ENCODE assay signal across 24 mouse cellular contexts in the genomic region with DNA sequence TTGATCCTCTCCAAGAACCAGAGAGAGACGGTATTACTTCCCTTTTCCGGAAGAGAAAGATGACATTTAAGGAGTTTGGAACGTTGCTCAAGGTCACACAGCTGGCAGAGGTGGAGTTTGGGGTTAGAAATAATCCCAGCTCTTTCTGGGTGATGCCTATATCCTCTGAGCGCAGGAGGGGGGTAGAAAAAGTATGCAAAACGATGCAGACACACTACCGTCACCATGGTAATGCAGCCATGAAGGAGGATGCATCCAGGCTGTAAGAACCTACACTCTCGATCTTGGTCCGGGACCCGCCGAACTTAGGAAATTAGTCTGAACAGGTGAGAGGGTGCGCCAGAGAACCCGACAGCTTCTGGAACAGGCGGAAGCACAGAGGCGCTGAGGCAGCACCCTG. TPM values are rescaled to one million over a fixed set of nuclear protein-coding genes. Genes with fewer than 3 reads are reported as not detected.
"Had no signal": no experiment of that assay in that cellular context is flagged by ENCODE, and none has a peak within 500 bp of the region (broad histone marks: within the 10 kb centered on the region; RNA-seq: fewer than 3 reads in every experiment).

No protein-coding gene starts in this region.

- H3K4me2 ChIP-seq: lung, embryonic 15.5 days; midbrain, embryonic 11.5 days; midbrain, embryonic 13.5 days; midbrain, embryonic 15.5 days; neural tube, embryonic 12.5 days; stomach, embryonic 15.5 days had no signal

- H3K9me3 ChIP-seq: lung, embryonic 15.5 days; midbrain, embryonic 13.5 days; midbrain, embryonic 15.5 days; neural tube, embryonic 12.5 days; stomach, embryonic 15.5 days had no signal

- H3K4me1 ChIP-seq: lung, embryonic 15.5 days; megakaryocyte, embryonic 14.5 days; midbrain, embryonic 13.5 days; midbrain, embryonic 15.5 days; neural tube, embryonic 12.5 days; stomach, embryonic 15.5 days had no signal

- H3K4me3 ChIP-seq: lung, embryonic 15.5 days; megakaryocyte, embryonic 14.5 days; midbrain, embryonic 13.5 days; midbrain, embryonic 15.5 days; neural tube, embryonic 12.5 days; stomach, embryonic 15.5 days had no signal

- H3K36me3 ChIP-seq: lung, embryonic 15.5 days; midbrain, embryonic 13.5 days; midbrain, embryonic 15.5 days; neural tube, embryonic 12.5 days; stomach, embryonic 15.5 days had no signal

- H3K9ac ChIP-seq: lung, embryonic 15.5 days; midbrain, embryonic 13.5 days; midbrain, embryonic 15.5 days; neural tube, embryonic 12.5 days; stomach, embryonic 15.5 days had no signal

- H3K27me3 ChIP-seq: lung, embryonic 15.5 days; megakaryocyte, embryonic 14.5 days; midbrain, embryonic 13.5 days; midbrain, embryonic 15.5 days; neural tube, embryonic 12.5 days; stomach, embryonic 15.5 days had no signal

- DNase-seq: lung, adult 2 months; lung, postnatal 14 days; lung, postnatal 36 days; right cerebral cortex, postnatal 14 days; thymus, adult 18-20 months; thymus, postnatal 14 days; thymus, postnatal 36 days had no signal

- H3K27ac ChIP-seq: lung, embryonic 15.5 days; macrophage; midbrain, embryonic 13.5 days; midbrain, embryonic 15.5 days; neural tube, embryonic 12.5 days; stomach, embryonic 15.5 days; stomach, postnatal 0 days had no signal

- ATAC-seq: lung, postnatal 0 days; midbrain, embryonic 13.5 days; midbrain, embryonic 15.5 days had no signal

RNA-seq across cellular contexts. Expression of gene 1700012A03Rik, which starts 43.3 kb away (rescaled TPM):
- total RNA-seq: megakaryocyte progenitor cell, adult 5-6 weeks; midbrain, postnatal 0 days; monocyte, adult 5-6 weeks; neutrophil, adult 5-6 weeks had no signal
- polyA plus RNA-seq: lung, adult 2 months; lung, embryonic 15.5 days; lung, postnatal 0 days; macrophage; midbrain, embryonic 11.5 days; midbrain, embryonic 13.5 days; midbrain, embryonic 15.5 days; midbrain, postnatal 0 days; neural tube, embryonic 12.5 days; neural tube, embryonic 14.5 days; spleen, adult 2 months; stomach, embryonic 15.5 days; stomach, postnatal 0 days; thymus, postnatal 0 days had no signal
